Mouse (Mus musculus) cerebellum, adult 2 months (tissue): ENCODE data around the gene Dync2li1. TPM values are rescaled to one million over a fixed set of nuclear protein-coding genes. Genes with fewer than 3 reads are reported as not detected.

Source experiments
- DNase-seq, 2 experiments: peaks; one replicate each; pipeline ENCODE4 v3.0.0; 2021
- H3K27ac ChIP-seq: fragments of 200-500 bp; 2 replicates; pipeline ENCODE4 v1.5.1; 2012; ENCODE audit warnings: low read length, control low read depth, inconsistent platforms; ENCODE audit not compliant: insufficient read depth
- H3K27me3 ChIP-seq: fragments of 200-500 bp; 2 replicates; pipeline ENCODE4 v1.6.1; 2012; ENCODE audit warnings: inconsistent platforms, mild to moderate bottlenecking, low read length, moderate library complexity; ENCODE audit not compliant: control insufficient read depth, insufficient read depth
- H3K4me1 ChIP-seq: fragments of 200-500 bp; 2 replicates; pipeline ENCODE4 v1.6.1; 2011; ENCODE audit warnings: low read length; ENCODE audit not compliant: control insufficient read depth, insufficient read depth
- H3K4me3 ChIP-seq: fragments of 200-500 bp; replicated peaks from 2 replicates; pipeline ENCODE3; 2011; ENCODE audit warnings: mild to moderate bottlenecking, low read depth, low read length, control low read depth; ENCODE audit not compliant: insufficient read depth
- CTCF ChIP-seq: fragments of 200-500 bp; IDR thresholded peaks from 2 replicates; pipeline ENCODE4 v1.5.1; 2011; ENCODE audit warnings: low read depth, mild to moderate bottlenecking, control low read depth, low read length, moderate library complexity, borderline replicate concordance; ENCODE audit not compliant: insufficient read depth
- POLR2A ChIP-seq: fragments of 200-500 bp; IDR thresholded peaks from 2 replicates; pipeline ENCODE4 v1.6.1; 2011; ENCODE audit warnings: low read length, control low read depth, borderline replicate concordance; ENCODE audit not compliant: insufficient read depth
- WGBS: fragments of 180-500 bp; shearing (Covaris S2); methylation state at CpG from one replicate; pipeline ENCODE4 v1.1.7; 2018; 5-methylcytosine and 5-hydroxymethylcytosine counted together
- polyA plus RNA-seq: library from polyadenylated mRNA; depleted of rRNA; stranded (reverse); fragments of >200 nt; gene quantifications from 2 replicates; pipeline ENCODE4 v1.2.3, GENCODE M21; 2012

Gene Dync2li1
- polyA plus RNA-seq, 1 experiment = 15.3 TPM

- H3K27me3 ChIP-seq = no peaks in the 10 kb centered on the region
- DNase-seq = peak; percentile 28 to 71
- TF ChIP-seq POLR2A = no peak
- TF ChIP-seq CTCF = no peak
- no peak overlapping the region for H3K27ac ChIP-seq
- WGBS = 29% methylated on average over 5 of the region's 5 CpGs
- peaks cover 6% of the 10 kb centered on the region; the same call in 1 of the 2 replicates for H3K4me1 ChIP-seq
- no peak overlapping the region for H3K4me3 ChIP-seq
Measured at GRCm38 (mm10) chr17:84601805-84602204, 24.5 kb upstream of the Dync2li1 start.

DNA sequence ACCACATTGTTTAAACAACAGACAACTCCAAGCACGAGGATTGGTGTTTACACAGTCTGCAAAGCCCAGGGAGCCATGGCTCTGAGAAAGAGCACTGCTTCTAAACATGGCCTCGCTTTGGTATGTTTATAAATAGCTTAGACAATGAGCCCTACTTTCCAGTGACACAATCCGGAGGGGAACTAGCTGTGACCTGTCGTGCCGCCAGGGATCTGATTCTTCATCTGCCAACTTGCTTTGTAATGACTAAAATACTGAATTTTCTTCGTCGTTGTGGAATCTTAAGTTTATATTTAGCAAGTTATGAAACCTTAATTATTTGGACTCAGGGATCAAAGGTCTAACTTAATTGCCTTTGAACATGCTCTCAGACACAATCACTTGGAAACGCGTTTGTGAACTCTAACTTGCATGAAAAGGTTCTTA, 23.1 kb upstream of the Dync2li1 start:
- 34% methylated on average over 9 of the region's 9 CpGs for WGBS
- H3K4me1 ChIP-seq = peaks cover 6% of the 10 kb centered on the region; the same call in 1 of the 2 replicates
- DNase-seq = peak in 1 of 2 experiments; percentile 17
- H3K4me3 ChIP-seq = no peak overlapping the region
- no peak overlapping the region for H3K27ac ChIP-seq
- TF ChIP-seq POLR2A (no peak), CTCF (no peak)
- no peaks in the 10 kb centered on the region for H3K27me3 ChIP-seq

GRCm38 (mm10) chr17:84603709-84604420, 22.4 kb upstream of the Dync2li1 start:
- Histone ChIP-seq H3K4me1 (peaks cover 6% of the 10 kb centered on the region; the same call in 1 of the 2 replicates), H3K27ac (no peak overlapping the region), H3K4me3 (no peak overlapping the region), H3K27me3 (no peaks in the 10 kb centered on the region)
- no peak for TF ChIP-seq POLR2A
- TF ChIP-seq CTCF = no peak
- WGBS = 94% methylated on average over 10 of the region's 10 CpGs
- no peak for DNase-seq

GRCm38 (mm10) chr17:84606976-84607375, 19.3 kb upstream of the Dync2li1 start:
- Histone ChIP-seq H3K4me1 (peaks cover 5% of the 10 kb centered on the region), H3K4me3 (no peak overlapping the region), H3K27me3 (no peaks in the 10 kb centered on the region), H3K27ac (no peak overlapping the region)
- TF ChIP-seq POLR2A = no peak
- TF ChIP-seq CTCF = no peak
- DNase-seq = no peak
- 40% methylated on average over 13 of the region's 13 CpGs for WGBS

GRCm38 (mm10) chr17:84607617-84608016, 18.7 kb upstream of the Dync2li1 start:
- 61% methylated on average over 5 of the region's 5 CpGs for WGBS
- DNase-seq = no peak
- peaks cover 3% of the 10 kb centered on the region for H3K4me1 ChIP-seq
- no peak overlapping the region for H3K27ac ChIP-seq
- H3K4me3 ChIP-seq = no peak overlapping the region
- no peaks in the 10 kb centered on the region for H3K27me3 ChIP-seq
- TF ChIP-seq CTCF (no peak), POLR2A (no peak)

DNA sequence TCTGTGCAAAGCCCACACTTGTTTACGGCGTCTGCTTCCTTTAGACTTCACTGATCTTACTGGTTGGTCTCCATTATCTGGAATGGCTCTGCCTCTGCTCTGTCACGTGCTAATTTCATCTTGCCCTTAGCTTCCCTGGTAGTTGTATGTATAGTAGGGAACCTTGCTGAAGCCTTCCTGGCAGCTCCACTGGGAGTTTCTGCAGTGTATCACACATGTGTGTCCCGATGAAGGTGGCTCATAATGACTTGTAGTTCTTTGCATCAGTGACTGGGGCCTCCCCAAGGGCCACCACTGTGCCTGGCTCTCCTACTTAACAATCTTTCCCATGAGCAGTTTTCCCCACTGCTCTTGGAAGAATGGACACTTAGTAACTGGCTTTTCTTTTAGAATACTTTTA, 17.7 kb upstream of the Dync2li1 start:
- Histone ChIP-seq H3K27ac (no peak overlapping the region), H3K4me3 (no peak overlapping the region), H3K27me3 (no peaks in the 10 kb centered on the region), H3K4me1 (no peaks in the 10 kb centered on the region; the same call in 1 of the 2 replicates)
- TF ChIP-seq POLR2A = no peak
- TF ChIP-seq CTCF = no peak
- no peak for DNase-seq
- 80% methylated on average over 4 of the region's 4 CpGs for WGBS

DNA sequence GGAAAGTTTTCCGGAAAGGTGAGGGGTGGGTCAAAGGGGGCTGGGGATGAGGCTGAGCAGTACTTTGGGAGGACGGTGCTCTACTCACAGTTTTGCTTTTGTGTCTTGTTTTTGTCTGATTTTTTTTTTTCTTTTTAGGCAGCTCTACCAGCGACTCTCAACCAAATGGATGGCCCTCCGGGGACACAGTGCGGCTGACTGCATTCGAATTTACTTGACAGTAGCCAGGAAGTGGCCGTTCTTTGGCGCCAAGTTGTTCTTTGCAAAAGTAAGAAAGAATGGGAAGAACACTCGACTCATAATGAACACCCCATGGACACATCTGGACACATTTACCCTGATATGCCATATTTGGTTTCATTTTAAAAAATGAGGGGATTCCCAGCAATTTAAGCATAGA, 14.8 kb upstream of the Dync2li1 start:
- Histone ChIP-seq H3K4me3 (no peak overlapping the region), H3K27ac (no peak overlapping the region), H3K4me1 (no peaks in the 10 kb centered on the region; the same call in 1 of the 2 replicates), H3K27me3 (no peaks in the 10 kb centered on the region)
- no peak for TF ChIP-seq CTCF
- no peak for TF ChIP-seq POLR2A
- 46% methylated on average over 9 of the region's 9 CpGs for WGBS
- no peak for DNase-seq

DNA sequence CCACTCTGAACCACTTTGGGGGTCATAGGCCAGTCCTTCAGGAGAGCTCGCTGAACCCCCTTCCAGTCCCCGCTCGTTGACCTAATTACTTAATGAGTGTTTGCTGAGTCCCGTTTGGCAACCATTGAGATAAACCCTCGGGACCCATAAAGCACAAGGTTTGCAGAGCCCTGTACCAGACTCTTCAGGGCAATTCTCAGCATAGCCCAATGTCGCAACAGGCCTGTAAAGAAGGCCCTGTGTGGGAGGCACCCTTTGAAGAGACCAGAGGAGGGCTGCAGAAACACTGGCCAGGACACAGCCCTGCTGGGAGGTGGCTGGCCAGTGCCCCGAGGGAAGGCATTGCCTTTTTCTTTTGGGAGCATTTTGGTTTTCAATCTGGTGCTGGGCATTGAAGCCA, 14.3 kb upstream of the Dync2li1 start:
- no peak for DNase-seq
- Histone ChIP-seq H3K27me3 (no peaks in the 10 kb centered on the region), H3K4me3 (no peak overlapping the region), H3K27ac (no peak overlapping the region), H3K4me1 (no peaks in the 10 kb centered on the region; the same call in 1 of the 2 replicates)
- no peak for TF ChIP-seq CTCF
- TF ChIP-seq POLR2A = no peak
- 57% methylated on average over 7 of the region's 7 CpGs for WGBS
